Mouse (Mus musculus): Measurements from ENCODE around the gene Stx1a.

Stx1a gene

DNA sequence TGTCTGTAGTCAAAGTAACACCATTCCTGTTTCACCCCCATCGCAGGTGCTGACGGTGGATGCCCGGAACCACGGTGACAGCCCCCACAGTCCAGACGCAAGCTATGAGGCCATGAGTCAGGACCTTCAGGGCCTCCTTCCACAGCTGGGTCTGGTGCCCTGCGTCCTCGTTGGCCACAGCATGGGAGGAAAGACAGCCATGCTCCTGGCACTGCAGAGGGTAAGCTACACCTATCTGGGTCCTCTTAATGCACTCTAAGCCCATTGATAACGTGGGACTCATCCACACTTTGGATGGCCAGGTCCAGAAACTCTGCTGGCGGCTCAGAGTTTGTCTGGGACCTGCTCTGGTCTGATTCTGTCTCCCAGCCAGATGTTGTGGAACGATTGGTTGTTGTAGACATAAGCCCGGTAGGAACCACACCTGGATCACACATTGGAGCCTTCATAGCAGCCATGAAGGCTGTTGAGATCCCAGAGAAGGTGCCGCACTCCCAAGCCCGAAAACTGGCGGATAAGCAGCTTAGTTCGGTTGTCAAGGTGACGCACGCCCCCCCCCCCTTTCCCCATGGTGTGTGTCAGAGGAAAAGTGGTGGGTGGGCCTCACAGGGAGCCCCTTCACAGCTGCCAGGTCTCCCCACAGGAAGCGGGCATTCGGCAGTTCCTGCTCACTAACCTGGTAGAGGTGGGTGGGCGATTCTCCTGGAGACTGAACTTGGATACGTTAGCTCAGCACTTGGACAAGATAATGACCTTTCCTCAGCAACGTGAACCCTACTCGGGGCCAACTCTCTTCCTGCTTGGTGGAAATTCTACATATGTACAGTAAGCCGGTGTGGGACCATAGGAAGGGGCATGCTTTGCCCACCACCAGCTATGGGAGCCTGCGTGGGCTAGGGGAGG, 12.2 kb upstream of the Stx1a start:
- Histone ChIP-seq H3K36me3 (ENCODE audit: insufficient read depth, low read length) (peaks cover 16% of the 10 kb centered on the region), H3K27me3 (ENCODE audit: insufficient read depth, low read length) (no peaks in the 10 kb centered on the region), H3K4me3 (replicated peaks; ENCODE audit: low read length) (peak overlapping the region; percentile 88), H3K9me3 (ENCODE audit: low read length) (no peaks in the 10 kb centered on the region), H3K4me1 (replicated peaks; ENCODE audit: low read depth, low read length) (peaks cover 65% of the 10 kb centered on the region)
- TF ChIP-seq POU5F1 (IDR thresholded peaks at IDR 0.05; ENCODE audit: borderline replicate concordance, low read length) (no peak), NANOG (IDR thresholded peaks at IDR 0.05; ENCODE audit: borderline replicate concordance, low read length) (no peak), CTCF (conservative IDR thresholded peaks at IDR 0.05; ENCODE audit: low read length) (no peak)

GRCm38 (mm10) chr5:135011809-135012613, 11.3 kb upstream of the Stx1a start:
- TF ChIP-seq POU5F1 (IDR thresholded peaks at IDR 0.05; ENCODE audit: borderline replicate concordance, low read length) (no peak), NANOG (IDR thresholded peaks at IDR 0.05; ENCODE audit: borderline replicate concordance, low read length) (no peak), CTCF (conservative IDR thresholded peaks at IDR 0.05; ENCODE audit: low read length) (no peak)
- Histone ChIP-seq H3K9me3 (ENCODE audit: low read length) (no peaks in the 10 kb centered on the region), H3K4me1 (replicated peaks; ENCODE audit: low read depth, low read length) (peaks cover 67% of the 10 kb centered on the region), H3K27me3 (ENCODE audit: insufficient read depth, low read length) (no peaks in the 10 kb centered on the region), H3K36me3 (ENCODE audit: insufficient read depth, low read length) (peaks cover 16% of the 10 kb centered on the region), H3K4me3 (replicated peaks; ENCODE audit: low read length) (peak overlapping the region; percentile 88)

GRCm38 (mm10) chr5:135012671-135013441, 10.4 kb upstream of the Stx1a start:
- TF ChIP-seq CTCF (conservative IDR thresholded peaks at IDR 0.05; ENCODE audit: low read length) (peak; percentile 56), POU5F1 (IDR thresholded peaks at IDR 0.05; ENCODE audit: borderline replicate concordance, low read length) (no peak)
- Histone ChIP-seq H3K9me3 (ENCODE audit: low read length) (no peaks in the 10 kb centered on the region), H3K4me1 (replicated peaks; ENCODE audit: low read depth, low read length) (peaks cover 61% of the 10 kb centered on the region), H3K4me3 (replicated peaks; ENCODE audit: low read length) (peak overlapping the region; percentile 88), H3K36me3 (ENCODE audit: insufficient read depth, low read length) (peaks cover 16% of the 10 kb centered on the region), H3K27me3 (ENCODE audit: insufficient read depth, low read length) (no peaks in the 10 kb centered on the region)

- peak; percentile 98 for TF ChIP-seq CTCF (conservative IDR thresholded peaks at IDR 0.05; ENCODE audit: low read length)
- TF ChIP-seq POU5F1 (IDR thresholded peaks at IDR 0.05; ENCODE audit: borderline replicate concordance, low read length) = no peak
- TF ChIP-seq NANOG (IDR thresholded peaks at IDR 0.05; ENCODE audit: borderline replicate concordance, low read length) = no peak
- no peaks in the 10 kb centered on the region for H3K9me3 ChIP-seq (ENCODE audit: low read length)
- H3K36me3 ChIP-seq (ENCODE audit: insufficient read depth, low read length) = peaks cover 16% of the 10 kb centered on the region
- H3K27me3 ChIP-seq (ENCODE audit: insufficient read depth, low read length) = no peaks in the 10 kb centered on the region
- H3K4me1 ChIP-seq (replicated peaks; ENCODE audit: low read depth, low read length) = peaks cover 61% of the 10 kb centered on the region
- no peak overlapping the region for H3K4me3 ChIP-seq (replicated peaks; ENCODE audit: low read length)
Observed at GRCm38 (mm10) chr5:135015497-135015896, 7.8 kb upstream of the Stx1a start.

GRCm38 (mm10) chr5:135016224-135016759, 7.0 kb upstream of the Stx1a start:
- H3K4me3 ChIP-seq (replicated peaks; ENCODE audit: low read length) = no peak overlapping the region
- H3K9me3 ChIP-seq (ENCODE audit: low read length) = no peaks in the 10 kb centered on the region
- peaks cover 53% of the 10 kb centered on the region for H3K4me1 ChIP-seq (replicated peaks; ENCODE audit: low read depth, low read length)
- H3K27me3 ChIP-seq (ENCODE audit: insufficient read depth, low read length) = no peaks in the 10 kb centered on the region
- TF ChIP-seq POU5F1 (IDR thresholded peaks at IDR 0.05; ENCODE audit: borderline replicate concordance, low read length) (no peak), CTCF (conservative IDR thresholded peaks at IDR 0.05; ENCODE audit: low read length) (peak; percentile 21), NANOG (IDR thresholded peaks at IDR 0.05; ENCODE audit: borderline replicate concordance, low read length) (no peak)
- peaks cover 8% of the 10 kb centered on the region for H3K36me3 ChIP-seq (ENCODE audit: insufficient read depth, low read length)

GRCm38 (mm10) chr5:135021814-135022213, 1.5 kb upstream of the Stx1a start:
- Histone ChIP-seq H3K9me3 (ENCODE audit: low read length) (no peaks in the 10 kb centered on the region), H3K27me3 (ENCODE audit: insufficient read depth, low read length) (peaks cover 31% of the 10 kb centered on the region), H3K36me3 (ENCODE audit: insufficient read depth, low read length) (no peaks in the 10 kb centered on the region), H3K4me1 (replicated peaks; ENCODE audit: low read depth, low read length) (peaks cover 53% of the 10 kb centered on the region), H3K4me3 (replicated peaks; ENCODE audit: low read length) (no peak overlapping the region)
- TF ChIP-seq POU5F1 (IDR thresholded peaks at IDR 0.05; ENCODE audit: borderline replicate concordance, low read length) (no peak), CTCF (conservative IDR thresholded peaks at IDR 0.05; ENCODE audit: low read length) (no peak), NANOG (IDR thresholded peaks at IDR 0.05; ENCODE audit: borderline replicate concordance, low read length) (no peak)

- Histone ChIP-seq H3K36me3 (ENCODE audit: insufficient read depth, low read length) (no peaks in the 10 kb centered on the region), H3K9me3 (ENCODE audit: low read length) (no peaks in the 10 kb centered on the region), H3K4me3 (replicated peaks; ENCODE audit: low read length) (peak overlapping the region; percentile 93), H3K27me3 (ENCODE audit: insufficient read depth, low read length) (peaks cover 32% of the 10 kb centered on the region), H3K4me1 (replicated peaks; ENCODE audit: low read depth, low read length) (peaks cover 54% of the 10 kb centered on the region)
- TF ChIP-seq NANOG (IDR thresholded peaks at IDR 0.05; ENCODE audit: borderline replicate concordance, low read length) (no peak), CTCF (conservative IDR thresholded peaks at IDR 0.05; ENCODE audit: low read length) (no peak), POU5F1 (IDR thresholded peaks at IDR 0.05; ENCODE audit: borderline replicate concordance, low read length) (no peak)
Observed at GRCm38 (mm10) chr5:135024665-135025224, 1.5 kb downstream of the Stx1a start.
